Mouse (Mus musculus) embryonic fibroblast, embryonic 13.5 days (primary cell): ENCODE results near the gene Tbx6. TPM values are rescaled to one million over a fixed set of nuclear protein-coding genes. Genes with fewer than 3 reads are reported as not detected.

Experiments
- H3K27ac ChIP-seq: 2 replicates; pipeline ENCODE4 v1.5.1; 2012; ENCODE audit warnings: low read length, control low read depth, inconsistent platforms; ENCODE audit not compliant: insufficient read depth
- H3K4me1 ChIP-seq: 2 replicates; pipeline ENCODE4 v1.6.1; 2011; ENCODE audit warnings: low read length; ENCODE audit not compliant: control insufficient read depth, insufficient read depth
- H3K4me3 ChIP-seq: 2 replicates; pipeline ENCODE4 v1.5.1; 2011; ENCODE audit warnings: mild to moderate bottlenecking, control low read depth, low read length; ENCODE audit not compliant: insufficient read depth
- CTCF ChIP-seq: IDR thresholded peaks from 2 replicates; pipeline ENCODE4 v1.5.1; 2011; ENCODE audit warnings: mild to moderate bottlenecking, control low read depth, low read length, moderate library complexity, borderline replicate concordance; ENCODE audit not compliant: insufficient read depth
- POLR2A ChIP-seq: IDR thresholded peaks from 2 replicates; pipeline ENCODE4 v1.6.1; 2011; ENCODE audit warnings: low read depth, mild to moderate bottlenecking, control low read depth, low read length, moderate library complexity
- polyA plus RNA-seq: library from polyadenylated mRNA; stranded (reverse); fragments of >200 nt; gene quantifications from 2 replicates; pipeline ENCODE4 v1.2.4, GENCODE M21; 2011; ENCODE audit warnings: low read depth; ENCODE audit not compliant: missing spikeins, insufficient read length

The Tbx6 gene
- polyA plus RNA-seq, 1 experiment = 0.49 TPM

DNA sequence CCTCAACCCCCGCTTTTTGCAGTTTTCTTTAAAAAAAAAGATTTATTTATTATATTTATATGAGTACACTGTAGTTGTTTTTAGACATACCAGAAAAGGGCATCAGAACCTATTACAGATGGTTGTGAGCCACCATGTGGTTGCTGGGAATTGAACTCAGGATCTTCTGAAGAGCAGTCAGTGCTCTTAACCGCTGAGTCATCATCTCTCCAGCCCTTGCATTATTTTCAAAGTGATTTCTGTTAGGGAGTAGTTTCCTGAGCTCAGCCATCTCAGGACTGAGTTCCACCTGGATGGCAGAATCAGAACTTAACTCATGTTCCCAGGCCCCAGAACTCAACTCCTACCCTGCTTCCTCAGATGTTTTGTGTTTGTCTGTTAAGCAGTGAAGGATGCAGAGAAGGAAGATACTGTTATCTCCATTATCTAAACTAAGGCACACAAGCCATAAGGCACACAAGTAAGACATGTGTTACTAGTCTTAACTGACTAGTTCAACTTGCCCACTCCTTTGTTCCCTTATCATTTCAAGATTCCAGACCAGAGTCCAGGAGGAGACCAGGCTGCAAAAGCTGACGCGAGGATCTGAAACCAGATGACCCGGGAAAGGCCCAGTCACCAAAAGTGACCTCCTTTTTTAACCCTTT, 28.6 kb downstream of the Tbx6 start:
- no peaks in the 10 kb centered on the region for H3K4me1 ChIP-seq
- H3K4me3 ChIP-seq = no peak overlapping the region
- TF ChIP-seq POLR2A = no peak
- TF ChIP-seq CTCF = no peak
- no peak overlapping the region for H3K27ac ChIP-seq

- Histone ChIP-seq H3K4me1 (no peaks in the 10 kb centered on the region), H3K27ac (no peak overlapping the region), H3K4me3 (no peak overlapping the region)
- TF ChIP-seq POLR2A (no peak), CTCF (no peak)
These were observed 34.5 kb downstream of the Tbx6 start for GRCm38 (mm10) chr7:126815726-126816222.

- Histone ChIP-seq H3K4me1 (no peaks in the 10 kb centered on the region), H3K27ac (no peak overlapping the region), H3K4me3 (no peak overlapping the region)
- TF ChIP-seq POLR2A = no peak
- TF ChIP-seq CTCF = no peak
These were observed 35.2 kb downstream of the Tbx6 start for GRCm38 (mm10) chr7:126816494-126816893.

DNA sequence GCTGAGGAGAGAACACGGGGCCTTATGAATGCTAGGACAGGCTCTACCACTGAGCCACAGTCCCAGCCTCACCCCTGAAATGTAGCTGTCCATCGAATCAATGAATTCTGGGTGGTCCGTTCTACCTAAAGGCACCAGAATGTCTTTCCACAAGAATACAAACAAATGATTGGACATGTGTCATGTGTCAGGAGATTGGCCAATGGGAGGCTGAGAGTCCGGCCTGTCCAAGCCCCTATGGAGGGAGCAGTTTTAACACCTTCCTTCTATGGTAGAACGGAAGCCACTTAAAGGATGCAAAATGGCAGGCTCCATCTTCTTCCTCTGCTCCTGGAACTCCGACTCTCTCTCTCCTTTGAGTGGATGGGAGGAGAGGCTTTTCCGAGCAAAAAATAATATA, 36.3 kb downstream of the Tbx6 start:
- TF ChIP-seq CTCF (no peak), POLR2A (no peak)
- Histone ChIP-seq H3K4me3 (no peak overlapping the region), H3K4me1 (no peaks in the 10 kb centered on the region), H3K27ac (no peak overlapping the region)

DNA sequence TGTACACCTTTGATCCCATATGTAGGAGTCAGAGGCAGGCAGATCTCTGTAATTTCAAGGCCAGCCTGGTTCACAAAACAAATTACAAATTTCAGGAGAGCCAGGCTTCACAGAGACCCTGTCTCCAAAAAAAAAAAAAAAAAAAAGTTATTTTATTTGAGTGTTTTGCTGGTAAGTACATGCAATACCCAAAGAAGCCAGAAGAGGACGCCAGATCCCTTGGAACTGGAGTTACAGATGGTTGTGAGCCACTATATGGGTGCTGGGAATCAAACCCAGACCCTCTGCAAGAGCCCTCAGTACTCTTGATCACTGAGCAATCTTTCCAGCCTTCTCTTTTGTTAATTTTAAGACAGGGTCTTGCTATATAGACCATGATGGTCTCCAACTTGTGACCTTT, 37.5 kb downstream of the Tbx6 start:
- no peak overlapping the region for H3K4me3 ChIP-seq
- no peaks in the 10 kb centered on the region for H3K4me1 ChIP-seq
- H3K27ac ChIP-seq = no peak overlapping the region
- no peak for TF ChIP-seq CTCF

DNA sequence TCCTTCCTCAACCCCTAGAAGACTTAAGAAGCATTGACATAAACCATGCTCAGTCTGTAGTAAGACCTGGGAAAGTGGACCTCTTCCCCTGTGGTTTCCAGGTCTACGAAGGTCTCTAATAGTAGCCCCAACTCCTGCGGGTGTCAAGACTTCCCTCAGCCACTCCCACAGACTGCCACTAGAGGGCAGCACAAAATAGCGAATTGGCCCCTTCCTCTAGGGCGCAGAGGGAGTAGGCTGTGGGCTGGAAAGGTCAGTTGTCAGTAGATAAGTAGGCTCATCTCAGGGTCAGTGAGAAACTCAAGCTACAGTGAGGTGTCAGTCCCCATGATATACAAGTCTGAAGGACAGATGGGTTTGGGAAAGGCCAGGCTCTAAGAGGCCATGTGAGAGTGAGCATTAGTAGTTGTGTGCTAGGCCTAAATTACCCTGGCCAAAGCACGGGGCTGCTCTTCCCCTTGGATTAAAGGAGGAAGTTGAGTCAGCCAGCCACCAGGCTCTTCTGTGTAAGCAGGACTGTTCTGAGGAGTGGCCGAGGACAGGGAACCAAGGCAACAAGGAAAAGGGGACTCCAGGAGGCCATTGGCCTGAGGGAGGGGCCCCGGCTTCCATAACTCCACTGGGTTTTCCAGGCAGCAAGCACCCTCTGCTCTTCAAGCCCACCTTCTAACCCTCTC, 40.7 kb downstream of the Tbx6 start:
- Histone ChIP-seq H3K27ac (no peak overlapping the region), H3K4me3 (no peak overlapping the region), H3K4me1 (no peaks in the 10 kb centered on the region)
- TF ChIP-seq CTCF = peak; percentile 94
- no peak for TF ChIP-seq POLR2A

DNA sequence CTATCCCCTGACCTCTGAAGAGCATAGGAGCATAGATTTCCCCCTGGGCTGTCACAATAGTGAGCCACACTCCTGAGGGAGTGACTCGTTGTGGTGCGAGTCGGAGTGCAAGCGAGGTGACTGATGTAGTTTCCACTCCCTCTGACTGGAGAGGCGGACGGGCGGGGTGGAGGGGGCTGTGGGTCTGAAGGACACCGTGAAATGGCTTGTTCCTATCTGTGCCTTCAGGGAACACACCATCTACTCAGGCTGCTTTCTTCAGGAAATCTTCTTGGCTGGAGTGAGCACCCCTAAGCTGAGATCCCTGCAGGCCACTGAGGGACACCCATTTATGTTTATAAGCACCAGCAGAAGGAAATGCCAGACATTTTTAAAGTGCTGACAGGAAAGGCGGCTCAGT, 41.5 kb downstream of the Tbx6 start:
- no peak overlapping the region for H3K4me3 ChIP-seq
- no peak for TF ChIP-seq POLR2A
- no peak for TF ChIP-seq CTCF
- no peaks in the 10 kb centered on the region for H3K4me1 ChIP-seq
- H3K27ac ChIP-seq = no peak overlapping the region

- no peaks in the 10 kb centered on the region for H3K4me1 ChIP-seq
- H3K4me3 ChIP-seq = no peak overlapping the region
- no peak for TF ChIP-seq CTCF
- TF ChIP-seq POLR2A = no peak
- H3K27ac ChIP-seq = no peak overlapping the region
These were observed 42.0 kb downstream of the Tbx6 start for GRCm38 (mm10) chr7:126823202-126823711.

GRCm38 (mm10) chr7:126823940-126824339, 42.7 kb downstream of the Tbx6 start:
- TF ChIP-seq CTCF (no peak), POLR2A (no peak)
- no peaks in the 10 kb centered on the region for H3K4me1 ChIP-seq
- H3K4me3 ChIP-seq = no peak overlapping the region
- no peak overlapping the region for H3K27ac ChIP-seq

DNA sequence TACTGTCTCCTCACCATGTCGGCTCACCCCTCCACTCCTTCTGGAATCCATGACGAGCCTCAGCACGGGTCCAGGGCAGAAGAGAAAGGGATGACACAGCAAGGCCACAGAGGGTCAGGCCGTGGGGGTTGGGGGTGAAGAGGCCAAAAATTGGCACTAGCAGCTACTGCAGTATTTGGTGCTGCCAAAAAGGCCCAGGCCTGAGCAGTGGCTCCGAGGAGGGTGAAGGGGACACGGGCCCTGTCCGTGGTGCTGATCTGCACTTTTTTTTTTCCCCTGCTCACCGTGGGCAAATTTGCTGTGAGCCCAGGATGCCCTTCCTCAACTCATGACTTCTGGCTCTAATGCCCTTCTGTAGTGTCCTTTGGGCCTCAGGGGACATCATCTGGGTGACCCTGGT, 44.1 kb downstream of the Tbx6 start:
- Histone ChIP-seq H3K4me3 (no peak overlapping the region), H3K27ac (no peak overlapping the region), H3K4me1 (no peaks in the 10 kb centered on the region)
- TF ChIP-seq POLR2A (no peak), CTCF (no peak)
